Mouse (Mus musculus) bone marrow macrophage, adult 2 months (primary cell): Measurements from ENCODE around the gene Lpar4. TPM values are rescaled to one million over a fixed set of nuclear protein-coding genes. Genes with fewer than 3 reads are reported as not detected.

Experiments used
- H3K27ac ChIP-seq: 2 replicates; pipeline ENCODE4 v1.5.1; 2012; ENCODE audit warnings: low read depth, low read length; ENCODE audit not compliant: insufficient read depth
- H3K4me1 ChIP-seq: 2 replicates; pipeline ENCODE4 v1.6.1; 2012; ENCODE audit warnings: low read length; ENCODE audit not compliant: control insufficient read depth, insufficient read depth
- H3K4me3 ChIP-seq: 2 replicates; pipeline ENCODE4 v1.5.1; 2012; ENCODE audit warnings: mild to moderate bottlenecking, low read length, moderate library complexity; ENCODE audit not compliant: insufficient read depth
- CTCF ChIP-seq: IDR thresholded peaks from 2 replicates; pipeline ENCODE4 v1.5.1; 2012; ENCODE audit warnings: low read depth, mild to moderate bottlenecking, low read length, moderate library complexity
- POLR2A ChIP-seq: IDR thresholded peaks from 2 replicates; pipeline ENCODE4 v1.6.1; 2012; ENCODE audit warnings: mild to moderate bottlenecking, low read depth, low read length, borderline replicate concordance
- polyA plus RNA-seq: library from polyadenylated mRNA; stranded (reverse); fragments of >200 nt; gene quantifications from 2 replicates; pipeline ENCODE4 v1.2.4, GENCODE M21; 2012; ENCODE audit not compliant: missing spikeins, insufficient read depth, insufficient read length

Gene Lpar4
- polyA plus RNA-seq, result 0.13 TPM in 1 of 2 replicates, not detected in the other

GRCm38 (mm10) chrX:106920175-106920827, at the start of gene Lpar4:
Gene Lpar4 (plus strand): TSS chrX:106920625.
- no peak within 1 kb of the TSS for H3K27ac ChIP-seq
- TF ChIP-seq CTCF (no peak), POLR2A (no peak)
- no peak within 1 kb of the TSS for H3K4me3 ChIP-seq
- H3K4me1 ChIP-seq, result 0 out of 2 replicates have a peak, but pooled peaks cover 2% of the 10 kb centered on the region

- H3K27ac ChIP-seq, result no peak overlapping the region
- H3K4me1 ChIP-seq, result no peaks in the 10 kb centered on the region
- TF ChIP-seq CTCF, result no peak
- no peak for TF ChIP-seq POLR2A
- H3K4me3 ChIP-seq, result no peak overlapping the region
These were observed 49.0 kb upstream of the Lpar4 start for GRCm38 (mm10) chrX:106871426-106871825.

- Histone ChIP-seq H3K27ac (no peak overlapping the region), H3K4me1 (no peaks in the 10 kb centered on the region), H3K4me3 (no peak overlapping the region)
- TF ChIP-seq POLR2A, result no peak
- no peak for TF ChIP-seq CTCF
These were observed 48.5 kb upstream of the Lpar4 start for GRCm38 (mm10) chrX:106871894-106872293.

GRCm38 (mm10) chrX:106872315-106872714, 48.1 kb upstream of the Lpar4 start:
- H3K4me1 ChIP-seq, result no peaks in the 10 kb centered on the region
- H3K4me3 ChIP-seq, result no peak overlapping the region
- TF ChIP-seq POLR2A (no peak), CTCF (no peak)
- H3K27ac ChIP-seq, result no peak overlapping the region

- Histone ChIP-seq H3K27ac (no peak overlapping the region), H3K4me3 (no peak overlapping the region), H3K4me1 (no peaks in the 10 kb centered on the region)
- no peak for TF ChIP-seq CTCF
- TF ChIP-seq POLR2A, result no peak
These were observed 22.6 kb upstream of the Lpar4 start for GRCm38 (mm10) chrX:106897707-106898275.

GRCm38 (mm10) chrX:106920828-106921619, 599 bp downstream of the Lpar4 start:
- H3K27ac ChIP-seq, result no peak overlapping the region
- TF ChIP-seq CTCF (no peak), POLR2A (no peak)
- H3K4me3 ChIP-seq, result no peak overlapping the region
- 0 out of 2 replicates have a peak, but pooled peaks cover 2% of the 10 kb centered on the region for H3K4me1 ChIP-seq

- no peak overlapping the region for H3K27ac ChIP-seq
- TF ChIP-seq POLR2A, result no peak
- no peak for TF ChIP-seq CTCF
- H3K4me3 ChIP-seq, result no peak overlapping the region
- 0 out of 2 replicates have a peak, but pooled peaks cover 2% of the 10 kb centered on the region for H3K4me1 ChIP-seq
These were observed 4.1 kb downstream of the Lpar4 start for GRCm38 (mm10) chrX:106924572-106924971.

- TF ChIP-seq CTCF (no peak), POLR2A (no peak)
- H3K27ac ChIP-seq, result no peak overlapping the region
- no peaks in the 10 kb centered on the region for H3K4me1 ChIP-seq
- no peak overlapping the region for H3K4me3 ChIP-seq
These were observed 18.9 kb downstream of the Lpar4 start for GRCm38 (mm10) chrX:106939326-106939725.

GRCm38 (mm10) chrX:106950558-106950957, 30.1 kb downstream of the Lpar4 start:
- no peak for TF ChIP-seq CTCF
- TF ChIP-seq POLR2A, result no peak
- H3K4me1 ChIP-seq, result no peaks in the 10 kb centered on the region
- H3K27ac ChIP-seq, result no peak overlapping the region
- no peak overlapping the region for H3K4me3 ChIP-seq
